Mouse (Mus musculus): Measurements from ENCODE around the gene Olfr1457. TPM values are rescaled to one million over a fixed set of nuclear protein-coding genes. Genes with fewer than 3 reads are reported as not detected.

The Olfr1457 gene
- not detected in 2 replicates for polyA plus RNA-seq (2021; fragmentation: Nextera tagmentation)
- long read RNA-seq, experiment 1, result 0 reads
- long read RNA-seq, experiment 2, result 0 reads

DNA sequence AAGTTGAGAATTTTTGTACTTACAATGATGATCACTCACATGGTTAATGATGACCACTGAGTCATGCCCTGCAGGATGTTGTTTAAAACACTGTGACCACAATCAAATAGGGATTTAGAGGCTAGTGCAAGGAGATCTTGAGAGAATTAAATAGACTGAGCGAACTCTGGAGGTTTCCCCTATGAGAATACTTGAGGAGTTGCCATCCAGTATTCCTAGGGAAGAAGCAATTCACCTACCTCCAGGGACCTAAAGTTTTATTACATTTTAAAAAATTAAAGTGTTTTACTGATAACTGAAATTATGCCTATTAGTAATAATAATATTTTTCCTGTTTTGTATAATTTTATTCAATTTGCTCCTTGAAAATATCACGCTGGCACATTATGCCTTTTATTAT lies at the start of gene Olfr1457:
Olfr1457 (minus strand) TSS at position 101 of the 400 bp plus-strand sequence.

DNA sequence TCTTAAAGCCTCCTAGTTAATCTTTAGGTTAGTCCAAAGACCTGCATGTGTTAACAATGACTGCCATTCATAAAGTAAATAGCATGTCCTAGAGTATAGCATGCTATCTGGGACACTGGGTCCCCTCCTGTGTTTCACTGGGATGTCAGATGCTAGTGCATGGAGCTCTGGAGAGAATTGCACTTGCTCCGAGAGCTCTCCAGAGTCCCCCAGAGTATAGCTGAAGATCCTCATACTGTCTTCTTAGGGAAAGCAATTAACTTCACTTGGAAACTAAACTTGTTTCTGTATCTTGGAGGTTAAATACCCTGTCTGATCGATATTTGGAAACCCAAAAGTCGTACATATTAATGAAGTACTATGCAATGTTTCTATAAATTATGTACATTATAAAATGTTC lies 9.0 kb upstream of the Olfr1457 start, which contains the start of gene Olfr1458:
Olfr1458 (minus strand) TSS at position 101 of the 400 bp plus-strand sequence.

DNA sequence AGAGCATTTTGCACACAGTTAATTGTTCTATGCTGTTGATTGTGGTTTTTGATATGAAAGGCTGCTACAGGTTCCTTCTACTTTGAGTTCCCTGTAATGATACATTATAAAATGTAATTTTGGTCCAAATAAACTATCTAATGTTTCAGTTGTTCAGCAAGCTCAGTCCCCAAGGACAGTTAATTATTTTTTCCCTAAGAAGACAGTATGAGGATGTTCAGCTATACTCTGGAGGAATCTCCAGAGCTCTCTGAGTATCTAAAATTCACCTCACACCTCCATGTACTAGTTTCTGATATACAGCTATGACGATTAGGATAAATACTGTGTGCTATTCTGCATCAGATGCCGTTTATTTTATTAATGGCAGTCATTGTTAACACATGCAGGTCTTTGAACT lies 37.4 kb downstream of the Olfr1457 start, which contains the start of gene Olfr1454:
Olfr1454 (plus strand) TSS at position 301 of the 400 bp plus-strand sequence.

Other genes starting within 250 kb of the Olfr1457 start
- not detected in 2 replicates for gene Olfr1444, start 240.6 kb downstream of the Olfr1457 start, polyA plus RNA-seq (2021; fragmentation: Nextera tagmentation)
- not detected in 2 replicates for gene Olfr1445, start 214.0 kb downstream of the Olfr1457 start, polyA plus RNA-seq (2021; fragmentation: Nextera tagmentation)
- gene Olfr1446, start 204.4 kb downstream of the Olfr1457 start, polyA plus RNA-seq (2021; fragmentation: Nextera tagmentation), result not detected in 2 replicates
- gene Olfr1447, start 194.1 kb downstream of the Olfr1457 start, polyA plus RNA-seq (2021; fragmentation: Nextera tagmentation), result not detected in 2 replicates
- gene Olfr1448, start 173.5 kb downstream of the Olfr1457 start, polyA plus RNA-seq (2021; fragmentation: Nextera tagmentation), result not detected in 2 replicates
- not detected in 2 replicates for gene Olfr1449, start 167.1 kb downstream of the Olfr1457 start, polyA plus RNA-seq (2021; fragmentation: Nextera tagmentation)
- not detected in 2 replicates for gene Olfr1450, start 147.6 kb downstream of the Olfr1457 start, polyA plus RNA-seq (2021; fragmentation: Nextera tagmentation)
- not detected in 2 replicates for gene Olfr1451, start 102.9 kb downstream of the Olfr1457 start, polyA plus RNA-seq (2021; fragmentation: Nextera tagmentation)
- not detected in 2 replicates for gene Olfr1453, start 69.6 kb downstream of the Olfr1457 start, polyA plus RNA-seq (2021; fragmentation: Nextera tagmentation)
- not detected in 2 replicates for gene Olfr1454, start 37.3 kb downstream of the Olfr1457 start, polyA plus RNA-seq (2021; fragmentation: Nextera tagmentation)
- not detected in 2 replicates for gene Olfr1458, start 8.9 kb upstream of the Olfr1457 start, polyA plus RNA-seq (2021; fragmentation: Nextera tagmentation)
- not detected in 2 replicates for gene Olfr1459, start 51.7 kb upstream of the Olfr1457 start, polyA plus RNA-seq (2021; fragmentation: Nextera tagmentation)
- gene Olfr1461, start 65.1 kb upstream of the Olfr1457 start, polyA plus RNA-seq (2021; fragmentation: Nextera tagmentation), result not detected in 2 replicates
- not detected in 2 replicates for gene Olfr1462, start 87.8 kb upstream of the Olfr1457 start, polyA plus RNA-seq (2021; fragmentation: Nextera tagmentation)
- gene Olfr1463, start 133.4 kb upstream of the Olfr1457 start, polyA plus RNA-seq (2021; fragmentation: Nextera tagmentation), result not detected in 2 replicates
- not detected in 2 replicates for gene Olfr1465, start 217.7 kb upstream of the Olfr1457 start, polyA plus RNA-seq (2021; fragmentation: Nextera tagmentation)
- not detected in 2 replicates for gene Olfr1466, start 241.0 kb upstream of the Olfr1457 start, polyA plus RNA-seq (2021; fragmentation: Nextera tagmentation)

Data from layer of hippocampus, adult 6 months (tissue).